Mouse (Mus musculus): ENCODE measurements at regions not wholly inside any gene's neighbourhood (a gene's known extent, or its start where the extent isn't known, plus 50 kb on each side); places are given as distances from the start of the nearest gene placed in this dataset.

- DNase-seq = no peak
Observed at GRCm38 (mm10) chr12:14088960-14089359, 62.9 kb downstream of the Fam84a start.

- DNase-seq = peak; percentile 14
Observed at GRCm38 (mm10) chr12:14082771-14083170, 69.1 kb downstream of the Fam84a start.

- no peak for DNase-seq
Observed at GRCm38 (mm10) chr12:14079892-14080291, 72.0 kb downstream of the Fam84a start.

GRCm38 (mm10) chr12:14069049-14069448 lies 82.8 kb downstream of the Fam84a start:
- DNase-seq = peak; percentile 72

GRCm38 (mm10) chr12:14065401-14065800 lies 86.5 kb downstream of the Fam84a start:
- DNase-seq = peak; percentile 1

GRCm38 (mm10) chr12:14063276-14063675 lies 88.6 kb downstream of the Fam84a start:
- DNase-seq = no peak

GRCm38 (mm10) chr12:14056116-14056515 lies 95.7 kb downstream of the Fam84a start:
- DNase-seq = no peak

GRCm38 (mm10) chr12:14032363-14032762 lies 119.5 kb downstream of the Fam84a start:
- DNase-seq = no peak

GRCm38 (mm10) chr12:14015271-14015670 lies 136.6 kb downstream of the Fam84a start:
- DNase-seq = peak; percentile 3

- no peak for DNase-seq
Observed at GRCm38 (mm10) chr12:14005991-14006390, 145.9 kb downstream of the Fam84a start.

GRCm38 (mm10) chr12:14001672-14002071 lies 150.2 kb downstream of the Fam84a start:
- DNase-seq = no peak

- no peak for DNase-seq
Observed at GRCm38 (mm10) chr12:13984396-13984776, 167.5 kb downstream of the Fam84a start.

GRCm38 (mm10) chr12:13983631-13984395 lies 168.0 kb downstream of the Fam84a start:
- DNase-seq = no peak

- no peak for DNase-seq
Observed at GRCm38 (mm10) chr12:13964537-13964936, 187.3 kb downstream of the Fam84a start.

- no peak for DNase-seq
Observed at GRCm38 (mm10) chr12:13939494-13939893, 212.4 kb downstream of the Fam84a start.

GRCm38 (mm10) chr12:13921066-13921465 lies 230.8 kb downstream of the Fam84a start:
- no peak for DNase-seq

- DNase-seq = no peak
Observed at GRCm38 (mm10) chr12:13883317-13883716, 268.5 kb downstream of the Fam84a start.

- no peak for DNase-seq
Observed at GRCm38 (mm10) chr12:13869161-13869560, 282.7 kb downstream of the Fam84a start.

GRCm38 (mm10) chr12:13861226-13861625 lies 290.6 kb downstream of the Fam84a start:
- no peak for DNase-seq

- peak; percentile 62 for DNase-seq
Observed at GRCm38 (mm10) chr12:13844532-13845485, 307.0 kb downstream of the Fam84a start.

- DNase-seq = no peak
Observed at GRCm38 (mm10) chr12:13843423-13844080, 308.3 kb downstream of the Fam84a start.

GRCm38 (mm10) chr12:13841238-13841637 lies 310.6 kb downstream of the Fam84a start:
- no peak for DNase-seq

GRCm38 (mm10) chr12:13834723-13835122 lies 317.1 kb downstream of the Fam84a start:
- DNase-seq = no peak

Measured in adrenal gland, postnatal 10 days (tissue).